Mouse (Mus musculus): ENCODE measurements at regions not wholly inside any gene's neighbourhood (a gene's known extent, or its start where the extent isn't known, plus 50 kb on each side); places are given as distances from the start of the nearest gene placed in this dataset.
A peak's percentile ranks its signal among the peaks of the same experiment; 100 is the strongest.
"Not testable (repeated sequence)": the region's sequence is repeated elsewhere in the genome, so short reads cannot be mapped to it uniquely, and the experiment has no call there.

DNA sequence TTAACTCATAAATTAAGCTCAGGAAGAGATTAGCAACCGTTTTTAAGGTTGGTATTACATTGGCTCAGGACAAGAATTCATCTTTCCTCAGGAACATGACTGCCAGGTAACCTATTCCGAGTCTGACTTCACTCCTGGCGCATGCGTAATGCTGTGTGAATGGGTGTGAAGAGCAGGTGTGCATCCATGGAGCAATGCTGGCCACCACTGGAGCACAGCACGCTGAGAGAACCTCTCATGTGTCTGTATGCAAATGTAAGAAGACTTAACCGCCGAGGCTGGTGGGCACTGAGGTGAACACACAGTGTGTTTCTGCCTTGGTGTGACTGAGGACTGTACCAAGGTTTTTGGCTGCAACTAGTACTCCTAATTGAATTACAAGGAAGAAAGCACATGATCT is 171.1 kb upstream of the Klf14 start:
- DNase-seq (ENCODE audit: low spot score in 2 of 2): no peak

- no peak for DNase-seq (ENCODE audit: low spot score in 2 of 2)
These were observed 171.6 kb upstream of the Klf14 start for GRCm38 (mm10) chr6:31130522-31130921.

DNA sequence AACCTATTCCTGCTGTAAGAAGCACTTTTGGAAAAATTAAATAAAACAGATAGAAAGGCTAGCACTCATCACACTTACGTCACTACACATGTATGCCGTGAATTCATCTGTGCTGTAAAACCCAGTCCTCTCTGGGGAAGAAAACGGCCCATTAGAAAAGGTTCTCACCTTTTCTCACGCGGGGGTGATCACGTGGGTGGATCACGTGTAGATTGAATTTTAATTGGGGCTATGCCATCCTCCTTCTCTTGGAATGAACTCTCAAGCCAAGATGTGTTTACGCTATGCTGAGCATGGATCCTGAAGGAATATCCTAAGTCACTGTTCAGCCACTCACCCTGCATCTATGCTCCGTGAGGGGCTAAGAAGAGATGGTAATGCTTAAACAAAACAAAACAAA is 172.8 kb upstream of the Klf14 start:
- no peak for DNase-seq (ENCODE audit: low spot score in 2 of 2)

DNA sequence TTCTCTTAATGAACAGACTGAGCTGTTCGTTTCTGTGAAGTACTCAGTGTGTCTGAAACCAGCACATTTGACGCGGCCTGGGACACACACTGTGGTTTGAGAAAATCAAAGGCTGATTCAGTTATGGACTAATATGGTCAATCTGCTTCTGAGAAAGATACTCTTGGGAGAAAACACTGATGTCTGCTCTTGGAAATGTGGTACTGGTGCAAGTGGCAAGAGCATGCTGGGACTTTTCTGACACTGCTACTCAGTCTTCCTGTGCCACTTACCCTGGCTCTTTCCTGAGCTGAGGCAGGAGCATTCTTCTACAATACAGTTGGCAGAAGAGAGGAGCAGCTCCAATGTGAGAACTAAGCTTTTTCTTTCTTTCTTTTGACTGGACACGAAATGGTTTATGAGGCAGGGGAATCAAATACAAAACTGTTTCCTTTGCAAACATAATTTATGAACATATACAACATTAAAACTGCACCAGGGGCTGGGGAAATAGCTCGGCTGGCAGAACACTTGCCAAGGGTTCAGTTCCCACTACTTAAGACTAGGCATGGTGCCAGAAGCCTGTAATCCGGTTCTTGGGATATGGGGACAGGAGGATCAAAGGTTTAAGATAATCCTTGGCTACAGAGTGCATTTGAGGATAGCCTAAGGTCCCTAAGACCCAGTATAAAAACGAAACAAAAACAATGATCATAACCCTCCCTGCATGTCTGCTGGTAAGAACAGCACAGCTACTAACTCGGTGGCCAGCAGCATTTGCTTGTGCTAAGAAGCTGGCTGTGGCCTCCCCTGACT is 173.7 kb upstream of the Klf14 start:
- DNase-seq (ENCODE audit: low spot score in 2 of 2): no peak

- peak; percentile 46 to 58 for DNase-seq (ENCODE audit: low spot score in 2 of 2)
These were observed 175.2 kb upstream of the Klf14 start for GRCm38 (mm10) chr6:31133896-31134735.

- DNase-seq (ENCODE audit: low spot score in 2 of 2): no peak
These were observed 175.8 kb upstream of the Klf14 start for GRCm38 (mm10) chr6:31134736-31135077.

DNA sequence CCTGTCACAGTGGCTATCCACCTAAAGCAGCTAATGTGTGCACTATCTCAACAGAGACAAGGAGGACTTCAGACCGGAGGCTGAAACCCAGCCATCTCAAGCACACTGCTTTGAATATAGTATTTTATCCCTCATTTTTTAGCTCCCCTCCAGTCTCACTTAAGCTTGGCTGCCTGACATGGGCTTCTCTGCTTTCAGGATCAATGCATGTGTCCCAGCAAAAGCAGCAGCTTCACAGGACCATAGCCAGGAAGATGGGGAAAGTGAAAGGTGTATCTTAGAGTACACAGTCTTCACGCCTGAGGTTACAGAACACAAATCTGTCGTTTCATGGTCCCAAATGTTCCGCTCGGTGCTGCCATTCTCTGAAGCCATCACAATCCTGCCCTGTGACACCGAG is 176.7 kb upstream of the Klf14 start:
- DNase-seq (ENCODE audit: low spot score in 2 of 2): no peak

GRCm38 (mm10) chr6:31136895-31137294 is 178.0 kb upstream of the Klf14 start:
- peak; percentile 69 to 71 for DNase-seq (ENCODE audit: low spot score in 2 of 2)

DNA sequence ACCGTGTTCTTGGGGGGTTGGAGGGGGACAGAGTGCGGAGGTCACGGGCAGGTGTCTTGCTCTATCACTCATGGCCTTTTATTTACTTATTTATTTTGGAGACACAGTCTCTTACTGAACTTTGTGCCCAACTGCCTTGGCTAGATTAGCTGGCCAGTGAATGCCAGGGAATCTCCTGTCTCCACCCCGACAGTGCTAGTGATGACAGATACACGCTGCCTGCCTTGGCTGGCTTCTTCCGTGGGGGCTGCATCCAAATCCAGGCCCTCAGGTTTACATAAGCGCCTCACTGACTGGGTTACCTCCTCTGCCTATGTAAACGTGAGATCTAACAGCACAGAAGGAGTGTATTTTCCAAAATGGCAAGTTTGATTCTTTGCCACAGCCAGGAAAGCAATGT is 178.5 kb upstream of the Klf14 start:
- DNase-seq (ENCODE audit: low spot score in 2 of 2): no peak

- DNase-seq (ENCODE audit: low spot score in 2 of 2): no peak
These were observed 181.1 kb upstream of the Klf14 start for GRCm38 (mm10) chr6:31140000-31140399.

DNA sequence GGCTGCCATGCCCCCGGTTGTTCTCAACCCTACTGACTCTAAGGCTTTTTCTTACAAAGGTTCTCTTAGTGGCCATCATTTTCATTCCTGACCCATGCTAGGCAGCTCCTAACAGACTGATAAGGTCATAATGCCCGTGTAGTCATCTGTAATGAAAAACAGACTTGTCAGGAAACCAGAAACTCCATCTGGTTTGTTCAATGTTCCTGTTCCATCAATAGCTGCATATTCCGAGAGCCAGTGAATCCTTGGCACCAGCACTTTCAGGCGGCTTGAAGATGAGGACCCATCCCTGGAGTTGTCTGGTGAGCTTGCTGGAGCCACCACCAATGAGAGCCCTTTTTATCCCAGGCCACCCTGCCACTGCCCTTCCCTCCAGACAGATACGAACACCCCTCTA is 181.7 kb upstream of the Klf14 start:
- no peak for DNase-seq (ENCODE audit: low spot score in 2 of 2)

GRCm38 (mm10) chr6:31141486-31141885 is 182.6 kb upstream of the Klf14 start:
- DNase-seq (ENCODE audit: low spot score in 2 of 2): no peak

GRCm38 (mm10) chr6:31142479-31143007 is 183.7 kb upstream of the Klf14 start:
- DNase-seq (ENCODE audit: low spot score in 2 of 2): not testable (repeated sequence)

- DNase-seq (ENCODE audit: low spot score in 2 of 2): no peak
These were observed 186.8 kb upstream of the Klf14 start for GRCm38 (mm10) chr6:31145687-31146086.

DNA sequence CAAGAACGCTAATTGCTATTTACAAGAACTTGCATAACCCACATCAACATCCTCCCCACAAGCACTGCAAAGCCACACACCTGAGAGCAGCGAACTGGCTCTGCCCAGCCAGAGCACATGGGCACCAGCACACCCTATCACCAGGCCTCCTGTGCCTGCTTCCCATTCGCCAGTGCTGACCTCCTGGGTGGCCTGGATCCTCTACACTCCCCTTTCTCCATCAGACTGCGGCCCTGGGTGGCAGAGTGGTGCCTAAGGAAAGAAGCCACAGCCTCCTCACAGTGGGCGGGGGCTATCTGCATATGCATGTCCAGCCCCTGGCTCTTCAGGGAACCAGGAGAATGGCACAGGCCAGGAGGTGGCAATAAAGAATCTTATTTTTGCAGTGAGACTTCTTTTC is 187.9 kb upstream of the Klf14 start:
- DNase-seq (ENCODE audit: low spot score in 2 of 2): no peak

GRCm38 (mm10) chr6:31147682-31148081 is 188.8 kb upstream of the Klf14 start:
- DNase-seq (ENCODE audit: low spot score in 2 of 2): no peak

DNA sequence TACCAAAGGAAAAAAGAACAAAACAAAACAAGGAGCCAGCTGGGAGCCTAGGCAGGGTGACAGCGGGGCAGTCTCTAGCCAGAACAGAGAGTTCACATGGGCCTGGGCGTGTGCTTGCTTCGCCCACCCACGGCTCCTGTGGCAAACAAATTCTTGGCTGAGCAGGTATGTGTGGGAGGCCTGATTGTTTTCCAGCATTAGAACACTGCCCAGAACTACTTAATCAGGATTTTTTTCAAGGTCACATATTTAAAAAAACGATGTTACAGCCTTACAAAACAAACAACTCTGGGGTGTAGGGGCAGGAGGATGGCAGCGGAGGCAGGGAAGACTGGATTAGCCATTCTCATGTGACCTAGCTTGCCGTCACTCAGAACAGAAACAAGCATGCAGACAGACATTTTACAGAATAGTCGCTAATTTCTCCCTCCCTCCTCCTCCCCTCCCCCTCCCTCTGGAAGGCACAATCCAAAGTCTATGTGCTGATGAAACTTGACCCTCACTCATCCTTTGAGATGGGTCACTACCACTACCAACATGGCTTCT is 189.5 kb upstream of the Klf14 start:
- no peak for DNase-seq (ENCODE audit: low spot score in 2 of 2)

DNA sequence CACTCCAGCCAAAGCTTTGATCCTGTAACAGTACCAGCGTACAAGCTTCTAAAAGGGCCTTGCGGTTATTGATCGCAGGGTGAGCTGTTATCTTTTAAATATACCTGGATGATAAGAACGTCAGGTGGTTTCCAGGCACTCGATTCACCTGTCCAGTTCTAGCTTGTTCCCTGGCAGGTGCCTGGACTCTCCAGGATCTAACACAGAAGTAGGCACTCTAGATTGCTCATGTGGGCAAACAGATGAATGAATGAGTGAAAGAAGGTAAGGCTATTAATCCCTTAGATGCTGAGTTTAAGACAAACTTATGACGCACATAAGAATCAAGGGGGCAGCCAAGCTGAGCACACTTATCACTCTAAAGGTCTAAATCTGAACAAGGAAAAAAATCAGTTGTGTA is 190.3 kb upstream of the Klf14 start:
- no peak for DNase-seq (ENCODE audit: low spot score in 2 of 2)

DNA sequence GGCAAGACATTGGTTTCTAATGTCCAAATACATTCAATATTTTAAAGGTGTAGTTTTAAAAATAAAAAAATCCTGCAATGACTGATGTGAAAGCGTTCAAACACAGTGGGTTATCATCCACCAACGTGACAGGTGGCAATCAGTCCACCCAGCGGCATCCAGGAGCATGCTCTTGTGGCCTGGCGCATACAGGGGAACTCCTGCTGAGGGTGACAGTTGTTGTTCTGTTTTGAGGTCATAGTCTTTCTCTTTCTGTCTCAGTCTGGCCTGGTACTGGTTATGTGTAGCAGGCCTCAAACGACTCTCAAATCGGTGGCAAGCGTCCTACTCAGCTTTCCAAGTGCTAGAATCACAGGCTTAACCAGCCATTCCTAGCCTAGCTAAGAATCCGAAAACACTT is 191.5 kb upstream of the Klf14 start:
- DNase-seq (ENCODE audit: low spot score in 2 of 2): no peak

- peak; percentile 63 to 75 for DNase-seq (ENCODE audit: low spot score in 2 of 2)
These were observed 197.0 kb upstream of the Klf14 start for GRCm38 (mm10) chr6:31155857-31156256.

GRCm38 (mm10) chr6:31156999-31157398 is 198.1 kb upstream of the Klf14 start:
- DNase-seq (ENCODE audit: low spot score in 2 of 2): no peak

DNA sequence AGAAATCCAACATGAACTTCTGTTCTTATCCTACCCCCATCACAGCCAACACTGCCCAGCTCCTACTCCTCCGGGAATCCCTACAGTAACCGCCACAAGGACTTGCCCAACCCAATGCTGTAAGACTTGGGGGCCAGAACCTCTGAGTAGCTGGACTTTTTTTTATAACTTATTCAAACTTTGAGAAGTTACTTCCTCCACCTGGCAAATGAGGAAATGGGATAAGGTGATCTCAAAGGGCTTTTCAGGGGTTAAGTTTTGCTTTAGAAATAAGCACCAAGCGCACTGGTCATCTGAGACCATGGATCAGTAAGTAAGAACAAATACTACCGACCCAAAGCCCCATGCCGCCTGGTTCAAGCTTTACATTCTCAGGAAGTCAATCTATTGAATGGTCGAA is 198.6 kb upstream of the Klf14 start:
- no peak for DNase-seq (ENCODE audit: low spot score in 2 of 2)
